Mouse (Mus musculus): Measurements from ENCODE around the gene Tuba1c. TPM values are rescaled to one million over a fixed set of nuclear protein-coding genes. Genes with fewer than 3 reads are reported as not detected.

Gene Tuba1c
- total and polyA plus RNA-seq, 2 experiments from 2014 or later = 9.6 to 22.6 TPM

- Histone ChIP-seq H3K9ac (replicated peaks; ENCODE audit: low read length, poor library complexity, severe bottlenecking) (no peak overlapping the region), H3K27me3 (ENCODE audit: insufficient read depth, low read length) (no peaks in the 10 kb centered on the region), H3K27ac (ENCODE audit: low read depth, low read length) (no peak overlapping the region), H3K4me2 (ENCODE audit: low read depth, low read length, poor library complexity, severe bottlenecking) (no peak overlapping the region), H3K4me3 (ENCODE audit: low read depth, low read length) (no peak overlapping the region), H3K9me3 (ENCODE audit: low read length) (no peaks in the 10 kb centered on the region), H3K4me1 (ENCODE audit: insufficient read depth, low read length) (no peaks in the 10 kb centered on the region), H3K36me3 (ENCODE audit: insufficient read depth, low read length) (no peaks in the 10 kb centered on the region)
- TF ChIP-seq CTCF (IDR thresholded peaks at IDR 0.05) = no peak
- WGBS = 70% methylated on average over 9 of the region's 9 CpGs
- ATAC-seq (ENCODE audit: low FRiP score) = no peak
- no peak for DNase-seq (ENCODE audit: low spot score)
Measured at GRCm38 (mm10) chr15:99014496-99015030, 15.1 kb upstream of the Tuba1c start.

- ATAC-seq (ENCODE audit: low FRiP score) (no peak), DNase-seq (ENCODE audit: low spot score) (no peak)
- no peak overlapping the region for H3K4me3 ChIP-seq (ENCODE audit: low read depth, low read length)
- no peaks in the 10 kb centered on the region for H3K9me3 ChIP-seq (ENCODE audit: low read length)
- H3K4me1 ChIP-seq (ENCODE audit: insufficient read depth, low read length) = no peaks in the 10 kb centered on the region
- no peak overlapping the region for H3K4me2 ChIP-seq (ENCODE audit: low read depth, low read length, poor library complexity, severe bottlenecking)
- H3K36me3 ChIP-seq (ENCODE audit: insufficient read depth, low read length) = no peaks in the 10 kb centered on the region
- 80% methylated on average over 8 of the region's 8 CpGs for WGBS
- H3K9ac ChIP-seq (replicated peaks; ENCODE audit: low read length, poor library complexity, severe bottlenecking) = no peak overlapping the region
- TF ChIP-seq CTCF (IDR thresholded peaks at IDR 0.05) = no peak
- H3K27me3 ChIP-seq (ENCODE audit: insufficient read depth, low read length) = no peaks in the 10 kb centered on the region
- no peak overlapping the region; the same call in 1 of the 2 replicates for H3K27ac ChIP-seq (ENCODE audit: low read depth, low read length)
Measured at GRCm38 (mm10) chr15:99017355-99017761, 12.3 kb upstream of the Tuba1c start.

DNA sequence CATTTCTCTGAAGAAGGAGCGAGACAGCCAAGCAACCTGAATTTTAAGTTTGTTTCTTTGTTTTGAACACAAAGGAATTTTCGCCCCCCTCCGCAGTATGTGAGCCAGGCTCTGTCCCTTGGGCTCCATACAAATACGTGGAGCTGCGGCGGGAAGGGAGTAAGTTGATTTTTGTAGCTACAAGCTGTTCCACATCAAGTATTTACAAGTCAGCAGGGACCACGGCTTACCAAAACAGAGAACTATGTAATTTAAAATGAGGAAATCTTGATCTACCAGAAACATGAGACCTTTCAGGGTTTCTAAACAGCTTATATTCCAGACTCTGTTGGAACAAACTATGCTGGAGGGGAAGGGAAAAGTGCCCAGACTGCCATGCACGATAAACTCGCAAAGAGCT is 11.7 kb upstream of the Tuba1c start:
- 34% methylated on average over 9 of the region's 9 CpGs for whole genome bisulfite sequencing
- TF ChIP-seq CTCF (IDR thresholded peaks at IDR 0.05) = no peak
- Histone ChIP-seq H3K4me1 (ENCODE audit: insufficient read depth, low read length) (no peaks in the 10 kb centered on the region), H3K36me3 (ENCODE audit: insufficient read depth, low read length) (no peaks in the 10 kb centered on the region), H3K9me3 (ENCODE audit: low read length) (no peaks in the 10 kb centered on the region), H3K27me3 (ENCODE audit: insufficient read depth, low read length) (no peaks in the 10 kb centered on the region), H3K4me3 (ENCODE audit: low read depth, low read length) (no peak overlapping the region), H3K9ac (replicated peaks; ENCODE audit: low read length, poor library complexity, severe bottlenecking) (no peak overlapping the region), H3K27ac (ENCODE audit: low read depth, low read length) (no peak overlapping the region), H3K4me2 (ENCODE audit: low read depth, low read length, poor library complexity, severe bottlenecking) (no peak overlapping the region)
- DNase-seq (ENCODE audit: low spot score) (peak; percentile 34), ATAC-seq (ENCODE audit: low FRiP score) (no peak)

GRCm38 (mm10) chr15:99018630-99019029 is 11.1 kb upstream of the Tuba1c start:
- ATAC-seq (ENCODE audit: low FRiP score) (no peak), DNase-seq (ENCODE audit: low spot score) (no peak)
- TF ChIP-seq CTCF (IDR thresholded peaks at IDR 0.05) = no peak
- H3K27me3 ChIP-seq (ENCODE audit: insufficient read depth, low read length) = no peaks in the 10 kb centered on the region
- no peak overlapping the region for H3K4me3 ChIP-seq (ENCODE audit: low read depth, low read length)
- WGBS = 76% methylated on average over 4 of the region's 4 CpGs
- no peak overlapping the region for H3K4me2 ChIP-seq (ENCODE audit: low read depth, low read length, poor library complexity, severe bottlenecking)
- H3K27ac ChIP-seq (ENCODE audit: low read depth, low read length) = no peak overlapping the region
- H3K36me3 ChIP-seq (ENCODE audit: insufficient read depth, low read length) = no peaks in the 10 kb centered on the region
- no peaks in the 10 kb centered on the region for H3K9me3 ChIP-seq (ENCODE audit: low read length)
- H3K9ac ChIP-seq (replicated peaks; ENCODE audit: low read length, poor library complexity, severe bottlenecking) = no peak overlapping the region
- no peaks in the 10 kb centered on the region for H3K4me1 ChIP-seq (ENCODE audit: insufficient read depth, low read length)

DNA sequence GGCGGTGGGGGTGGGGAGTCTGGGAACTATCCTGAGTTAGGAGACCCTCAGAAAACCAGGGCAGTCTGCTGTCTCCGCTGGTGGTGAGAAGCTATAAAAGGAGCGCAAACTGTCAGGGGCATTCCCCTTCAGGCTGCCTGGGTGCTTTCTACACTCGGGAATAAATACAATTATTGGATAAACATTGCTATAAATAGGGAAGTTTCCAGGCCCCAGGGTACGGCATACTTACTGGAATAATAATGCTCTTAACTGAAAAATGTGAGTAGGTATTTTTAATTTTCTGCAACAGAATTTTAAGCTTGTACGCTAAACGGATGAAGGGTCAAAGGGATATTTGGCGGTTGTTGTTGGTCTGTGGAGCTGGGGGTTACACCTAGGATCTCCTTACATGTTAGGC is 10.3 kb upstream of the Tuba1c start:
- 62% methylated on average over 8 of the region's 8 CpGs for WGBS
- no peak for DNase-seq (ENCODE audit: low spot score)
- Histone ChIP-seq H3K27ac (ENCODE audit: low read depth, low read length) (no peak overlapping the region), H3K36me3 (ENCODE audit: insufficient read depth, low read length) (no peaks in the 10 kb centered on the region), H3K4me1 (ENCODE audit: insufficient read depth, low read length) (no peaks in the 10 kb centered on the region), H3K27me3 (ENCODE audit: insufficient read depth, low read length) (no peaks in the 10 kb centered on the region), H3K4me3 (ENCODE audit: low read depth, low read length) (no peak overlapping the region), H3K9ac (replicated peaks; ENCODE audit: low read length, poor library complexity, severe bottlenecking) (no peak overlapping the region), H3K4me2 (ENCODE audit: low read depth, low read length, poor library complexity, severe bottlenecking) (no peak overlapping the region), H3K9me3 (ENCODE audit: low read length) (no peaks in the 10 kb centered on the region)
- TF ChIP-seq CTCF (IDR thresholded peaks at IDR 0.05) = no peak
- ATAC-seq (ENCODE audit: low FRiP score) = no peak

DNA sequence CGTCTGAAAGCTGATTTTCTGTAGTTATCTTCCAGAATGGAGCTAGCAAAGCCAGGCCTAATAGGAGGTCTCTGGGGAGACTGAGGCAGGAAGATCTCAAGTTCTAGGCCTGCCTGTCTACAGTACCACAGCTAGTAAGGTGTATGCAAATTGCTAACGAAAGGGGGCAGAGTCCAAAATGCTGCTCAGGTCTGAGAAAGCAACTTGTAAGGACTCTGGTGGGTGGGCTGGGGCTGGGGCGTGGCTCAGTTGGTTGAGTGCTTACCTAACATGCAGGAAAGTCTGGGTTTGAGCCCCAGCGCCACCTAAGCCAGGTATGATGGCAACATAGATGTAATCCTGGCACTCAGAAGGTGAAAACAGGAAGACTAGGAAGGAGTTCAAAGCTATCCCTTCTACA is 9.5 kb upstream of the Tuba1c start:
- no peak for DNase-seq (ENCODE audit: low spot score)
- Histone ChIP-seq H3K27me3 (ENCODE audit: insufficient read depth, low read length) (no peaks in the 10 kb centered on the region), H3K36me3 (ENCODE audit: insufficient read depth, low read length) (no peaks in the 10 kb centered on the region), H3K4me1 (ENCODE audit: insufficient read depth, low read length) (no peaks in the 10 kb centered on the region), H3K9ac (replicated peaks; ENCODE audit: low read length, poor library complexity, severe bottlenecking) (no peak overlapping the region), H3K4me3 (ENCODE audit: low read depth, low read length) (no peak overlapping the region), H3K27ac (ENCODE audit: low read depth, low read length) (no peak overlapping the region), H3K9me3 (ENCODE audit: low read length) (no peaks in the 10 kb centered on the region), H3K4me2 (ENCODE audit: low read depth, low read length, poor library complexity, severe bottlenecking) (no peak overlapping the region)
- no peak for ATAC-seq (ENCODE audit: low FRiP score)
- WGBS = 95% methylated on average over 4 of the region's 4 CpGs
- no peak for TF ChIP-seq CTCF (IDR thresholded peaks at IDR 0.05)

Measured in midbrain, postnatal 0 days (tissue).